Comparison of ENCODE assay signal across 30 mouse cellular contexts in the genomic region with DNA sequence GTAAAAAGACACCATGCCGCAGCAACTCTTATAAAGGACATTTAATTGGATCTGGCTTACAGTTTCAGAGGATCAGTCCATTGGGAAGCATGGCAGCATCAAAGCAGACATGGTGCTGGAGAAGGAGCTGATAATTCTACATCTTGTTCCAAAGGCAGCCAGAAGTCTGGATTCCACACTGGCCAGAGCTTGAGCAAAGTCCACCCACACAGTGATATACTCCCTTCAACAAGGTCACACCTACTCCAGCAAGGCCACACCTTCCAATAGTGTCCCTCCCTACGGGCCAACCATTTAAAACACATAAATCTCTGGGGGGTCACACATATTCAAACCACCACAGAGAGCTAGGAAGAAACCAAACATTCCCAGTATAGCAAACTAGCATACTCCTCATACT. TPM values are rescaled to one million over a fixed set of nuclear protein-coding genes. Genes with fewer than 3 reads are reported as not detected.
DNase-seq lines count a peak whose midpoint lies in the region; ATAC-seq and TF ChIP-seq lines count a peak whose summit lies in the region.
"Had no signal": no experiment of that assay in that cellular context is flagged by ENCODE, and none has a peak within 500 bp of the region (broad histone marks: within the 10 kb centered on the region; RNA-seq: fewer than 3 reads in every experiment).

No protein-coding gene starts in this region.

- no peak overlapping the region for H3K4me2 ChIP-seq in liver, embryonic 12.5 days
- H3K4me2 ChIP-seq: forebrain, embryonic 13.5 days; heart, embryonic 11.5 days; hindbrain, embryonic 13.5 days had no signal

- peak; percentile 66 for DNase-seq in heart, adult 11 months
- no peak for DNase-seq in heart, postnatal 36 days
- DNase-seq in kidney, adult 2 months: peak; percentile 51
- DNase-seq in kidney, adult 11 months: no peak
- DNase-seq in liver, adult 2 months (ENCODE audit: extremely low read depth, low read depth, low spot score): peak; percentile 36
- no peak for DNase-seq in adrenal gland, postnatal 4 days (ENCODE audit: low spot score in 2 of 2)
- DNase-seq: adrenal gland, adult 8-10 months; adrenal gland, postnatal 25 days; cerebellum, adult 18-20 months; cerebellum, adult 9-10 months; cerebellum, postnatal 14 days; gastrocnemius, postnatal 10 days; gastrocnemius, postnatal 36 days; heart, adult 18-20 months had no signal

- H3K79me2 ChIP-seq in liver, adult 2 months (ENCODE audit: control insufficient read depth, insufficient read depth, low read length): no peaks in the 10 kb centered on the region

- no peaks in the 10 kb centered on the region for H3K27me3 ChIP-seq in kidney, adult 2 months (replicated peaks; ENCODE audit: control insufficient read depth, insufficient read depth, low read length)
- no peaks in the 10 kb centered on the region for H3K27me3 ChIP-seq in liver, adult 2 months (ENCODE audit: control insufficient read depth, insufficient read depth, low read length)
- no peaks in the 10 kb centered on the region for H3K27me3 ChIP-seq in liver, embryonic 12.5 days (replicated peaks)
- H3K27me3 ChIP-seq: forebrain, embryonic 13.5 days; hindbrain, embryonic 13.5 days had no signal

- intact Hi-C loops in heart, postnatal 36 days (cut with DNase I): no loop called here

- no peak for TF ChIP-seq POLR2A in kidney, adult 2 months (IDR thresholded peaks at IDR 0.05; ENCODE audit: low read depth, low read length)
- no peak for TF ChIP-seq POLR2A in liver, adult 2 months (IDR thresholded peaks at IDR 0.05; ENCODE audit: extremely low read depth, insufficient read depth, low read length)

- no peak overlapping the region for H3K4me3 ChIP-seq in kidney, adult 2 months (ENCODE audit: insufficient read depth, low read depth, low read length)
- no peak overlapping the region for H3K4me3 ChIP-seq in liver, adult 2 months (ENCODE audit: insufficient read depth, low read depth, low read length)
- no peak overlapping the region for H3K4me3 ChIP-seq in liver, embryonic 12.5 days
- H3K4me3 ChIP-seq: forebrain, embryonic 10.5 days; forebrain, embryonic 13.5 days; hindbrain, embryonic 10.5 days; hindbrain, embryonic 13.5 days had no signal

- H3K9me3 ChIP-seq in liver, embryonic 12.5 days (replicated peaks): no peaks in the 10 kb centered on the region
- H3K9me3 ChIP-seq: forebrain, embryonic 10.5 days; forebrain, embryonic 13.5 days; hindbrain, embryonic 10.5 days; hindbrain, embryonic 13.5 days had no signal

- no peaks in the 10 kb centered on the region for H3K36me3 ChIP-seq in kidney, adult 2 months (ENCODE audit: control insufficient read depth, insufficient read depth, low read length)
- peaks cover 4% of the 10 kb centered on the region; the same call in 1 of the 2 replicates for H3K36me3 ChIP-seq in liver, adult 2 months (ENCODE audit: control insufficient read depth, insufficient read depth, low read length)
- H3K36me3 ChIP-seq in liver, embryonic 12.5 days: peaks cover 58% of the 10 kb centered on the region

- ATAC-seq in liver, embryonic 12.5 days: no peak
- ATAC-seq: activated CD4-positive, CD25-positive, alpha-beta regulatory T cell, adult 4 months; forebrain, embryonic 13.5 days; forebrain, embryonic 16.5 days; hindbrain, embryonic 16.5 days had no signal

- WGBS in kidney, adult 2 months: 66% methylated on average over 2 of the region's 2 CpGs
- WGBS in liver, adult 2 months: 83% methylated on average over 2 of the region's 2 CpGs
- 75% methylated on average over 2 of the region's 2 CpGs for WGBS in liver, embryonic 12.5 days (ENCODE audit: insufficient replicate concordance)

- H3K4me1 ChIP-seq in kidney, adult 2 months (ENCODE audit: control insufficient read depth, insufficient read depth, low read length): no peaks in the 10 kb centered on the region
- no peaks in the 10 kb centered on the region; the same call in 1 of the 2 replicates for H3K4me1 ChIP-seq in liver, adult 2 months (ENCODE audit: control insufficient read depth, insufficient read depth, low read length)
- no peaks in the 10 kb centered on the region for H3K4me1 ChIP-seq in liver, embryonic 12.5 days
- H3K4me1 ChIP-seq: forebrain, embryonic 10.5 days; forebrain, embryonic 13.5 days; hindbrain, embryonic 10.5 days; hindbrain, embryonic 13.5 days had no signal

- H3K9ac ChIP-seq in liver, adult 2 months (ENCODE audit: low read depth, low read length): no peak overlapping the region
- H3K9ac ChIP-seq in liver, embryonic 12.5 days: no peak overlapping the region
- H3K9ac ChIP-seq: forebrain, embryonic 13.5 days; hindbrain, embryonic 13.5 days had no signal

- no peak for TF ChIP-seq CTCF in kidney, adult 2 months (conservative IDR thresholded peaks at IDR 0.05; ENCODE audit: insufficient read depth, insufficient read length, low read depth, low read length)
- no peak for TF ChIP-seq CTCF in liver, adult 2 months (IDR thresholded peaks at IDR 0.05; ENCODE audit: low read depth, low read length)

- no peak overlapping the region for H3K27ac ChIP-seq in kidney, adult 2 months (ENCODE audit: insufficient read depth, low read depth, low read length)
- no peak overlapping the region for H3K27ac ChIP-seq in liver, adult 2 months (replicated peaks; ENCODE audit: insufficient read depth, low read depth, low read length)
- H3K27ac ChIP-seq in liver, embryonic 12.5 days: no peak overlapping the region
- H3K27ac ChIP-seq: forebrain, embryonic 10.5 days; forebrain, embryonic 13.5 days; hindbrain, embryonic 10.5 days; hindbrain, embryonic 13.5 days had no signal

RNA-seq across cellular contexts. Expression of gene Gm17304, which starts 3.3 kb away (rescaled TPM):
- not detected for total RNA-seq in heart, postnatal 36 days (2021)
- not detected in 2 replicates for polyA plus RNA-seq in kidney, adult 2 months (2012; rRNA removed)
- total RNA-seq in liver, adult 2 months (2014; rRNA removed): not detected in 2 replicates
- not detected in 2 replicates for polyA plus RNA-seq in liver, adult 2 months (2012; rRNA removed)
- not detected in 2 replicates for polyA plus RNA-seq in liver, embryonic 12.5 days (2016; fragmentation: Nextera tagmentation; extraction: Ambion mirVana)
- total RNA-seq in adrenal gland, postnatal 4 days (2021): not detected
- total RNA-seq: adrenal gland, adult 8-10 months; adrenal gland, postnatal 25 days; ES-E14; gastrocnemius, adult 18-20 months; gastrocnemius, postnatal 10 days; gastrocnemius, postnatal 36 days; heart, adult 18-20 months; heart, postnatal 25 days had no signal
- polyA plus RNA-seq: activated CD4-positive, CD25-positive, alpha-beta regulatory T cell, adult 4 months; embryonic facial prominence, embryonic 11.5 days; embryonic facial prominence, embryonic 14.5 days; forebrain, embryonic 10.5 days; forebrain, embryonic 13.5 days; forebrain, embryonic 16.5 days; heart, embryonic 11.5 days; heart, embryonic 14.5 days; heart, postnatal 0 days; hindbrain, embryonic 10.5 days; hindbrain, embryonic 13.5 days; hindbrain, embryonic 16.5 days had no signal

Comparison
In these comparisons a context has a peak if more than half of its experiments do, and no peak if none do; other contexts are left out.
1. DNase-seq: peak in heart, adult 11 months (single experiment), kidney, adult 2 months (single experiment) and liver, adult 2 months (single experiment); none in heart, postnatal 36 days (0 of 2), kidney, adult 11 months (single experiment) and adrenal gland, postnatal 4 days (0 of 2).